Mouse (Mus musculus) C2C12 (cell line): ENCODE measurements around the gene Igfbpl1.

Source experiments
- CEBPB ChIP-seq: IDR thresholded peaks from one replicate; pipeline ENCODE4 v1.6.1; 2011; ENCODE audit warnings: low read depth, mild to moderate bottlenecking, control low read depth, moderate library complexity
- CTCF ChIP-seq: IDR thresholded peaks from one replicate; pipeline ENCODE4 v1.5.1; 2011; ENCODE audit not compliant: control insufficient read depth, insufficient read depth, insufficient read length
- FOSL1 ChIP-seq: IDR thresholded peaks from one replicate; pipeline ENCODE4 v1.8.0; 2011; ENCODE audit warnings: mild to moderate bottlenecking, low read length; ENCODE audit not compliant: poor library complexity, insufficient read depth, severe bottlenecking
- MAX ChIP-seq: IDR thresholded peaks from one replicate; pipeline ENCODE4 v1.6.1; 2011; ENCODE audit warnings: mild to moderate bottlenecking, control low read depth
- MYOD1 ChIP-seq: IDR thresholded peaks from one replicate; pipeline ENCODE4 v1.6.1; 2011; ENCODE audit warnings: low read depth; ENCODE audit not compliant: control insufficient read depth, insufficient read length
- MYOG ChIP-seq: IDR thresholded peaks from one replicate; pipeline ENCODE4 v1.6.1; 2011; ENCODE audit not compliant: control insufficient read depth, insufficient read length; ENCODE audit errors: extremely low read depth
- USF1 ChIP-seq: IDR thresholded peaks from one replicate; pipeline ENCODE4 v1.6.1; 2011; ENCODE audit warnings: low read depth, mild to moderate bottlenecking, control low read depth, moderate library complexity

- TF ChIP-seq CTCF (no peak), MYOG (no peak), MAX (no peak), CEBPB (no peak), USF1 (no peak), MYOD1 (no peak), FOSL1 (no peak)
Measured at GRCm38 (mm10) chr4:45844355-45844754, 17.6 kb upstream of the Igfbpl1 start.
